Mouse (Mus musculus) testis, adult 2 months (tissue): Measurements from ENCODE around the gene 1810010H24Rik.

Experiments
- CTCF ChIP-seq: fragments of 200-500 bp; IDR thresholded peaks from 2 replicates; pipeline ENCODE4 v1.5.1; 2012; ENCODE audit warnings: low read depth, mild to moderate bottlenecking, inconsistent platforms, low read length, moderate library complexity; ENCODE audit not compliant: control insufficient read depth, insufficient read depth, insufficient replicate concordance
- POLR2A ChIP-seq: fragments of 200-500 bp; IDR thresholded peaks from 2 replicates; pipeline ENCODE4 v1.6.1; 2012; ENCODE audit warnings: low read depth, mild to moderate bottlenecking, inconsistent platforms, low read length, moderate library complexity; ENCODE audit not compliant: control insufficient read depth

DNA sequence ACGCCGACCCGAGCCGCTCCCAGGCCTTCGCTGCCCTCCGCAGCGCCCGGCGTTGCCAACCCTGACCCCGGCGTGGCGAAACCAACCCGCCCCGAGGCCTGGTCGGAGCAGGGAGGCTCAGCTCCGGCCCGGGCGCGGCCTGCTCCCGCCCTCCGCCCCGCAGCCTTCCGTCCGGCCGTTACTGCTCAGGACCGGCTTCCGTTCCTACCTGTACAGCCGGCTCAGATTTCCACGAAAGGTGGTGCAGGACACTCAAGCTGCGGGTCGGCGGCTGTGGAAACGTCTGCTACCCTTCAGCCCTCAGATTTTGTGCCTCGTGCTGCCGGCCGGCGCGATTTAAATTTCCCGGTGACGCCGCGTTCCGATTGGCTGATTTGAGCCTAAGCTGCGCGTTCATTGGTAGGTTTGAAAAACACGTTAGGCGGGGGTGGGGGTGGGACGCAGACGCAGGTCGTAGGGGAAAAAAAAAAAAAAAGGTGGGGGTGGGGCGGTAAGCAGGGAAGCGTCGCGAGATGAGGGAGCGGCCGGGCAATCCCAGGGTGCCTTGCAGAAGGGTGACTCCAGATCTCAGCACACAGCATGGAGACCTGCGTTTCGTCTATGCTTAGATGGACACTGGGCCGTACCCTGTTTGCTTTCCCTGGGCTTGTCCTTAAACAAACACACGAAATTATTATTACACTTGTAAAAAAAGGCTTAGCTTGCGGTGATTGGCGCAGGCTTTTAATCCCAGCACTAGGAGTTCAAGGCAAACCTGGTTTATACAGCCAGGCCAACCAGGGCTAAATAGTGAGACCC lies 26.1 kb upstream of the 1810010H24Rik start, which contains the start of gene Kpna2:
- no peak for TF ChIP-seq CTCF
- TF ChIP-seq POLR2A = peak; percentile 94
